Mouse (Mus musculus): Measurements from ENCODE around the gene Slc25a39.

GRCm38 (mm10) chr11:102355501-102355900 lies 52.2 kb downstream of the Slc25a39 start:
- TF ChIP-seq CTCF (IDR thresholded peaks at IDR 0.05; ENCODE audit: control insufficient read depth, insufficient read depth, insufficient replicate concordance, low read depth, low read length) (no peak), POLR2A (IDR thresholded peaks at IDR 0.05; ENCODE audit: control insufficient read depth, low read depth, low read length) (no peak)

All from testis, adult 2 months (tissue).